Mouse (Mus musculus): ENCODE data around the gene Serpina3f. TPM values are rescaled to one million over a fixed set of nuclear protein-coding genes. Genes with fewer than 3 reads are reported as not detected.

The Serpina3f gene
- polyA plus RNA-seq, 1 experiment from 2014 or later = not detected

- WGBS = 80% methylated on average over 3 of the region's 3 CpGs
- Histone ChIP-seq H3K4me2 (replicated peaks) (no peak overlapping the region), H3K4me1 (peaks cover 9% of the 10 kb centered on the region), H3K27ac (no peak overlapping the region), H3K9me3 (no peaks in the 10 kb centered on the region), H3K36me3 (no peaks in the 10 kb centered on the region), H3K4me3 (no peak overlapping the region), H3K27me3 (no peaks in the 10 kb centered on the region), H3K9ac (no peak overlapping the region)
- ATAC-seq (ENCODE audit: low FRiP score, low read depth) = no peak
Observed at GRCm38 (mm10) chr12:104266374-104266773, 52.0 kb downstream of the Serpina3f start.

Other genes starting within 250 kb of the Serpina3f start
- gene Serpina11, start 224.6 kb upstream of the Serpina3f start, polyA plus RNA-seq (2015; fragmentation: Nextera tagmentation; extraction: Ambion mirVana) = not detected in 2 replicates
- gene Serpina9, start 200.8 kb upstream of the Serpina3f start, polyA plus RNA-seq (2015; fragmentation: Nextera tagmentation; extraction: Ambion mirVana) = not detected in 2 replicates
- not detected in 2 replicates for gene Serpina12, start 170.1 kb upstream of the Serpina3f start, polyA plus RNA-seq (2015; fragmentation: Nextera tagmentation; extraction: Ambion mirVana)
- not detected in 2 replicates for gene Serpina5, start 113.4 kb upstream of the Serpina3f start, polyA plus RNA-seq (2015; fragmentation: Nextera tagmentation; extraction: Ambion mirVana)
- gene Serpina3a, start 101.8 kb upstream of the Serpina3f start, polyA plus RNA-seq (2015; fragmentation: Nextera tagmentation; extraction: Ambion mirVana) = not detected in 2 replicates
- not detected in 2 replicates for gene Serpina3b, start 86.5 kb upstream of the Serpina3f start, polyA plus RNA-seq (2015; fragmentation: Nextera tagmentation; extraction: Ambion mirVana)
- not detected in 2 replicates for gene Serpina3c, start 60.7 kb upstream of the Serpina3f start, polyA plus RNA-seq (2015; fragmentation: Nextera tagmentation; extraction: Ambion mirVana)
- 0.72 and 1.2 TPM in 2 replicates for gene Serpina3g, start 21.7 kb downstream of the Serpina3f start, polyA plus RNA-seq (2015; fragmentation: Nextera tagmentation; extraction: Ambion mirVana)
- 0.59 and 0.70 TPM in 2 replicates for gene Serpina3i, start 48.6 kb downstream of the Serpina3f start, polyA plus RNA-seq (2015; fragmentation: Nextera tagmentation; extraction: Ambion mirVana)
- gene Serpina3j, start 100.0 kb downstream of the Serpina3f start, polyA plus RNA-seq (2015; fragmentation: Nextera tagmentation; extraction: Ambion mirVana) = not detected in 2 replicates
- not detected in 2 replicates for gene Serpina3k, start 123.9 kb downstream of the Serpina3f start, polyA plus RNA-seq (2015; fragmentation: Nextera tagmentation; extraction: Ambion mirVana)
- gene Serpina3m, start 123.9 kb downstream of the Serpina3f start, polyA plus RNA-seq (2015; fragmentation: Nextera tagmentation; extraction: Ambion mirVana) = not detected in 2 replicates
- gene Serpina3n, start 192.2 kb downstream of the Serpina3f start, polyA plus RNA-seq (2015; fragmentation: Nextera tagmentation; extraction: Ambion mirVana) = 0.19 and 0.36 TPM in 2 replicates

All from limb, embryonic 13.5 days (tissue).